Mouse (Mus musculus) midbrain, embryonic 16.5 days (tissue): ENCODE results near the gene Emp1. TPM values are rescaled to one million over a fixed set of nuclear protein-coding genes. Genes with fewer than 3 reads are reported as not detected.

Source experiments
- ATAC-seq: fragments of 200-750 bp; cut with Nextera tagmentation; 2 replicates; pipeline ENCODE4 v1.8.0; 2017; ENCODE audit warnings: moderate TSS enrichment
- H3K27ac ChIP-seq: fragments of 300-500 bp; sonication (generic); 2 replicates; pipeline ENCODE4 v1.5.1; 2014; ENCODE audit warnings: mild to moderate bottlenecking, low read length, mixed read lengths
- H3K27me3 ChIP-seq: fragments of 300-500 bp; sonication (generic); 2 replicates; pipeline ENCODE4 v1.6.1; 2014; ENCODE audit warnings: low read depth, low read length, mixed read lengths; ENCODE audit not compliant: control insufficient read depth, insufficient read depth
- H3K36me3 ChIP-seq: fragments of 300-500 bp; sonication (generic); 2 replicates; pipeline ENCODE4 v1.6.1; 2014; ENCODE audit warnings: mild to moderate bottlenecking, low read length, moderate library complexity, mixed read lengths; ENCODE audit not compliant: control insufficient read depth, insufficient read depth
- H3K4me1 ChIP-seq: fragments of 300-500 bp; sonication (generic); 2 replicates; pipeline ENCODE4 v1.6.1; 2014; ENCODE audit warnings: mild to moderate bottlenecking, low read length, mixed read lengths; ENCODE audit not compliant: control insufficient read depth, insufficient read depth
- H3K4me2 ChIP-seq: fragments of 300-500 bp; sonication (generic); 2 replicates; pipeline ENCODE4 v1.6.1; 2014; ENCODE audit warnings: mild to moderate bottlenecking, low read length, mixed read lengths
- H3K4me3 ChIP-seq: fragments of 300-500 bp; sonication (generic); 2 replicates; pipeline ENCODE4 v1.5.1; 2014; ENCODE audit warnings: low read depth, mild to moderate bottlenecking, low read length, moderate library complexity, mixed read lengths
- H3K9ac ChIP-seq: fragments of 300-500 bp; sonication (generic); 2 replicates; pipeline ENCODE4 v1.6.1; 2014; ENCODE audit warnings: low read depth, low read length, mixed read lengths
- H3K9me3 ChIP-seq: fragments of 300-500 bp; sonication (generic); replicated peaks from 2 replicates; pipeline ENCODE4 v1.6.1; 2014; ENCODE audit warnings: mild to moderate bottlenecking, low read length, mixed read lengths; ENCODE audit not compliant: control insufficient read depth, poor library complexity, severe bottlenecking
- WGBS: fragments of 180-500 bp; shearing (Covaris S2); extraction: QIAGEN DNeasy Blood & Tissue Kit; methylation state at CpG from one replicate; pipeline ENCODE4 v1.1.7; 2014; 5-methylcytosine and 5-hydroxymethylcytosine counted together
- polyA plus RNA-seq: library from polyadenylated mRNA; unstranded; fragments of >200 nt; fragmentation: Nextera tagmentation; extraction: Ambion mirVana; gene quantifications from 2 replicates; pipeline ENCODE4 v1.2.1, GENCODE M21; 2015

The Emp1 gene
- polyA plus RNA-seq, 1 experiment from 2014 or later: 7.5 TPM

DNA sequence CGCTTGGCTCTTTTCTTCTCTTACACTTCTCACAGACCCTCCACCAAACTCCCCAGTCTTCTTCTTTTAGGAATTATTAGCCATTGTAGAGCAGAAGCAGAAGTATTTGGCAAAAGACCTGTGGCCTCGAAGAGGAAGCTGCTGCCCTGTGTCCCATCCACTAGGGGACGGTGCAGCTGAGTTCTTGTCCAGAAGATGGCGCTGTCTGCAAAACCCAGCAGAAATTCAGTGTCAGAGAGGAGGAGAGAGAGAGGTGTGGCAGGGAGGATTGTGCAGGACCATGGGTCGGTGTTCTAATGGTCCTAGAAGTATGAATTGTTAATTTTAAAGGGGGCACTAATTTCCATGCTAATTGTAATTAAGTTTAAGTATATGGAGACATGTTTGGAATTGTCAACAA is 55.1 kb downstream of the Emp1 start:
- Histone ChIP-seq H3K4me2 (no peak overlapping the region), H3K4me1 (no peaks in the 10 kb centered on the region), H3K9ac (no peak overlapping the region), H3K9me3 (no peaks in the 10 kb centered on the region), H3K4me3 (no peak overlapping the region), H3K27me3 (no peaks in the 10 kb centered on the region), H3K36me3 (no peaks in the 10 kb centered on the region), H3K27ac (no peak overlapping the region)
- no peak for ATAC-seq
- WGBS: 31% methylated on average over 5 of the region's 5 CpGs

DNA sequence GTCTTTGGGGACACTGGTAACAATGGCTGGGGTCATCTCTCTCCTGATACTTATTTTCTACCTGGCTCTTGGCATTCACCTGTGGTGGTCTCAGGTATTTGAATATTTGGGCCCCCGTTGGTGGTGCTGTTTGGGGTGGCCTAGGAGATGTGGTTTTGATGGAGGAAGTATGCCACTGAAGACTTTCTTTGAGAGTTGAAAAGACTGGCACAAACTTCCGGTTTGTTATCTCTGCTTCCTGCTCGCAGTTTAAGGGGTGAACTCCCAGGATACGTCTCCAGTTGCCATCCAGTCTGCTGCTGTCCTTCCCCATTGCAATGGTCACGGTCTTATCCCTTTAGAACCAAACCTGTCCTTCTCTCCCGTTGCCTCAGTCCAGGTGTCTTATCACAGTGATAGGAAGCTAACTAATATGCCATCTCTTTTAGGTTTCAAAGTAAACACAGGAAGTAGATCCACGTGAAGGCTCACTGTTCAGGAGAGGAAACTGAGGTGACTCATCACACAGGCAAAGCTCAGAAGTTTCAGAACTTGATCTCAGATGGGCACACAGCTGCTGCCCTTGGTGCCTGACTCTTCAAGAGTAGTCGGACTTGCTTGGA is 56.0 kb downstream of the Emp1 start:
- 92% methylated on average over 8 of the region's 8 CpGs for WGBS
- ATAC-seq: no peak
- H3K4me1 ChIP-seq: no peaks in the 10 kb centered on the region
- H3K4me2 ChIP-seq: no peak overlapping the region
- H3K27me3 ChIP-seq: no peaks in the 10 kb centered on the region
- no peak overlapping the region for H3K27ac ChIP-seq
- H3K36me3 ChIP-seq: no peaks in the 10 kb centered on the region
- H3K4me3 ChIP-seq: no peak overlapping the region
- peaks cover 4% of the 10 kb centered on the region for H3K9me3 ChIP-seq
- H3K9ac ChIP-seq: no peak overlapping the region

DNA sequence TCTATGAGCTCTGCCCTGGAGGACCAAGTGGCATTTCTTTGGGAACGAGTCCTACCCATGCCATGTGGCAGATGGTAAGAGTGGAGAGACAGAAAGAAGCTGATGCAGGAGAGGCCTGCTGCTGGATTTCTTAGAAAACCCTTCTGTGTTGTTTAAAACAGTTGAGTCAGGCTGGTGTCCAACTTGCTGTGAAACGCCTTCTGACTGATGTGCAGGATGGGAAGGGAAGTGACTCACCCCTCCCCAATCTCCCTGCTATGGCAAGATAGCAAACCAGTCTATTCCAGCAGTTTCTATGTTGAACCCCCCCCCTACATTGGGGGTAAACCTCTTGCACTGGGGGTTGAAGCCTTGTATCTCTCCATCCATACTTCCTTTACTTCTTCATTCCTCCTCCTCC is 65.9 kb downstream of the Emp1 start:
- no peaks in the 10 kb centered on the region for H3K36me3 ChIP-seq
- no peak overlapping the region for H3K27ac ChIP-seq
- H3K27me3 ChIP-seq: no peaks in the 10 kb centered on the region
- no peak for ATAC-seq
- H3K4me1 ChIP-seq: no peaks in the 10 kb centered on the region
- WGBS: 78% methylated on average over 2 of the region's 2 CpGs
- no peak overlapping the region for H3K4me2 ChIP-seq
- H3K9me3 ChIP-seq: no peaks in the 10 kb centered on the region; the same call in 1 of the 2 replicates
- H3K9ac ChIP-seq: no peak overlapping the region
- no peak overlapping the region for H3K4me3 ChIP-seq

GRCm38 (mm10) chr6:135429268-135429909 is 67.0 kb downstream of the Emp1 start:
- ATAC-seq: no peak
- Histone ChIP-seq H3K9ac (no peak overlapping the region), H3K4me3 (no peak overlapping the region), H3K36me3 (no peaks in the 10 kb centered on the region), H3K9me3 (no peaks in the 10 kb centered on the region), H3K27me3 (no peaks in the 10 kb centered on the region), H3K27ac (no peak overlapping the region), H3K4me1 (no peaks in the 10 kb centered on the region), H3K4me2 (no peak overlapping the region)
- 52% methylated on average over 8 of the region's 8 CpGs for WGBS

GRCm38 (mm10) chr6:135430441-135430970 is 68.2 kb downstream of the Emp1 start:
- Histone ChIP-seq H3K4me1 (no peaks in the 10 kb centered on the region), H3K27ac (no peak overlapping the region), H3K4me2 (no peak overlapping the region), H3K4me3 (no peak overlapping the region), H3K36me3 (no peaks in the 10 kb centered on the region), H3K9ac (no peak overlapping the region), H3K9me3 (no peaks in the 10 kb centered on the region), H3K27me3 (no peaks in the 10 kb centered on the region)
- 88% methylated on average over 8 of the region's 8 CpGs for WGBS
- no peak for ATAC-seq

Other genes starting within 250 kb of the Emp1 start
- not detected in 2 replicates for gene Gprc5d, start 244.3 kb upstream of the Emp1 start, polyA plus RNA-seq
- gene Fam234b, start 164.6 kb upstream of the Emp1 start, polyA plus RNA-seq: 123 and 139 TPM in 2 replicates
- gene Hebp1, start 164.5 kb upstream of the Emp1 start, polyA plus RNA-seq: 4.6 and 5.5 TPM in 2 replicates
- 0.25 TPM in 2 replicates for gene Gsg1, start 108.2 kb upstream of the Emp1 start, polyA plus RNA-seq
- gene Pbp2, start 52.1 kb upstream of the Emp1 start, polyA plus RNA-seq: not detected in 2 replicates